Mouse (Mus musculus) liver, adult 2 months (tissue): ENCODE data around the gene Ms4a14.

Experiments
- CTCF ChIP-seq: fragments of 200-500 bp; IDR thresholded peaks from 2 replicates; pipeline ENCODE4 v1.5.1; 2011; ENCODE audit warnings: low read depth, low read length, control low read depth
- POLR2A ChIP-seq: fragments of 200-500 bp; IDR thresholded peaks from 2 replicates; pipeline ENCODE4 v1.6.1; 2011; ENCODE audit warnings: low read length, control low read depth; ENCODE audit not compliant: insufficient read depth; ENCODE audit errors: extremely low read depth

DNA sequence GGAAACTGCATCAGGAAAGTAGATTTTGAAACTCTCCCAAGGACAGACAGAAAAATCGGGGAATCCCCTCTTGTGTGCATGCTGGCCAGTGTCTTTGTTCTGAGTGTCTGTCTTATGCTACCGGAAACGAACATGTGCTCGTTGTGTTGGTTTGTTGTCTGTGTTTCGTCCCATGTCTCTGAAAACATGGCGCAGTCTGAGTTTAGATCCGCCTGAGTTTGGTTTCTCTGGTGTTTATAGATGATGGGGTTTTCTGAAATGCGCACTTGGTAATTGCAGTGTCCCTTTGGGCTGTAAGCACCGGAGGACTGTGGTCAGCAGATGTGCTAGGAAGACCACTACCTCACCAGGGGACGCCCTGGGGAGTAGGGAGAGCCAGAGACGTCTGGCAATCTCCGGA is 21.3 kb downstream of the Ms4a14 start:
- no peak for TF ChIP-seq CTCF
- TF ChIP-seq POLR2A, result no peak
